Mouse (Mus musculus) kidney, postnatal 0 days (tissue): ENCODE results near the gene Prune2. TPM values are rescaled to one million over a fixed set of nuclear protein-coding genes. Genes with fewer than 3 reads are reported as not detected.

ENCODE experiments used
- ATAC-seq: fragments of 200-750 bp; cut with Nextera tagmentation; replicated peaks from 2 replicates; pipeline ENCODE4 v1.8.0; 2017; ENCODE audit warnings: low read depth, moderate number of reproducible peaks, moderate TSS enrichment, moderate library complexity; ENCODE audit not compliant: low FRiP score
- DNase-seq: peaks from one replicate; pipeline ENCODE4 v3.0.0-alpha.2; 2016; ENCODE audit warnings: low spot score
- H3K27ac ChIP-seq: fragments of 300-500 bp; sonication (generic); 2 replicates; pipeline ENCODE4 v1.5.1; 2014; ENCODE audit warnings: mild to moderate bottlenecking
- H3K27me3 ChIP-seq: fragments of 300-500 bp; sonication (generic); 2 replicates; pipeline ENCODE4 v1.6.1; 2014; ENCODE audit warnings: low read length, mixed read lengths; ENCODE audit not compliant: insufficient read depth
- H3K36me3 ChIP-seq: fragments of 300-500 bp; sonication (generic); 2 replicates; pipeline ENCODE4 v1.6.1; 2014; ENCODE audit warnings: low read length, mixed read lengths; ENCODE audit not compliant: insufficient read depth
- H3K4me1 ChIP-seq: fragments of 300-500 bp; sonication (generic); replicated peaks from 2 replicates; pipeline ENCODE4 v1.6.1; 2014; ENCODE audit warnings: antibody characterized with exemption, low read length, mixed read lengths; ENCODE audit not compliant: insufficient read depth
- H3K4me2 ChIP-seq: fragments of 300-500 bp; sonication (generic); 2 replicates; pipeline ENCODE4 v1.6.1; 2014; ENCODE audit warnings: mild to moderate bottlenecking, low read length, moderate library complexity, mixed read lengths
- H3K4me3 ChIP-seq: fragments of 300-500 bp; sonication (generic); replicated peaks from 2 replicates; pipeline ENCODE4 v1.5.1; 2014; ENCODE audit warnings: low read depth, low read length
- H3K9ac ChIP-seq: fragments of 300-500 bp; sonication (generic); 2 replicates; pipeline ENCODE4 v1.6.1; 2014; ENCODE audit warnings: low read depth, low read length
- H3K9me3 ChIP-seq: fragments of 300-500 bp; sonication (generic); replicated peaks from 2 replicates; pipeline ENCODE4 v1.6.1; 2016; ENCODE audit warnings: low read length, inconsistent platforms, mixed read lengths
- CTCF ChIP-seq: IDR thresholded peaks from 2 replicates; pipeline ENCODE4 v1.5.1; 2016; ENCODE audit warnings: antibody characterized with exemption, low read depth, mild to moderate bottlenecking, moderate library complexity
- WGBS: fragments of 180-500 bp; shearing (Covaris S2); extraction: QIAGEN DNeasy Blood & Tissue Kit; methylation state at CpG from one replicate; pipeline ENCODE4 v1.1.7; 2014; 5-methylcytosine and 5-hydroxymethylcytosine counted together
- polyA plus RNA-seq: library from polyadenylated mRNA; unstranded; fragments of >200 nt; fragmentation: Nextera tagmentation; extraction: Ambion mirVana; gene quantifications from 2 replicates; pipeline ENCODE4 v1.2.1, GENCODE M21; 2015

The Prune2 gene
- polyA plus RNA-seq, 1 experiment from 2014 or later = 1.1 TPM

GRCm38 (mm10) chr19:17013085-17013484 lies 57.2 kb downstream of the Prune2 start:
- H3K27ac ChIP-seq = no peak overlapping the region
- 91% methylated on average over 2 of the region's 2 CpGs for WGBS
- H3K4me3 ChIP-seq = no peak overlapping the region
- no peaks in the 10 kb centered on the region for H3K36me3 ChIP-seq
- TF ChIP-seq CTCF = no peak
- DNase-seq = no peak
- H3K4me2 ChIP-seq = no peak overlapping the region
- no peak for ATAC-seq
- no peak overlapping the region for H3K9ac ChIP-seq
- no peaks in the 10 kb centered on the region for H3K27me3 ChIP-seq
- no peaks in the 10 kb centered on the region for H3K9me3 ChIP-seq
- H3K4me1 ChIP-seq = no peaks in the 10 kb centered on the region

DNA sequence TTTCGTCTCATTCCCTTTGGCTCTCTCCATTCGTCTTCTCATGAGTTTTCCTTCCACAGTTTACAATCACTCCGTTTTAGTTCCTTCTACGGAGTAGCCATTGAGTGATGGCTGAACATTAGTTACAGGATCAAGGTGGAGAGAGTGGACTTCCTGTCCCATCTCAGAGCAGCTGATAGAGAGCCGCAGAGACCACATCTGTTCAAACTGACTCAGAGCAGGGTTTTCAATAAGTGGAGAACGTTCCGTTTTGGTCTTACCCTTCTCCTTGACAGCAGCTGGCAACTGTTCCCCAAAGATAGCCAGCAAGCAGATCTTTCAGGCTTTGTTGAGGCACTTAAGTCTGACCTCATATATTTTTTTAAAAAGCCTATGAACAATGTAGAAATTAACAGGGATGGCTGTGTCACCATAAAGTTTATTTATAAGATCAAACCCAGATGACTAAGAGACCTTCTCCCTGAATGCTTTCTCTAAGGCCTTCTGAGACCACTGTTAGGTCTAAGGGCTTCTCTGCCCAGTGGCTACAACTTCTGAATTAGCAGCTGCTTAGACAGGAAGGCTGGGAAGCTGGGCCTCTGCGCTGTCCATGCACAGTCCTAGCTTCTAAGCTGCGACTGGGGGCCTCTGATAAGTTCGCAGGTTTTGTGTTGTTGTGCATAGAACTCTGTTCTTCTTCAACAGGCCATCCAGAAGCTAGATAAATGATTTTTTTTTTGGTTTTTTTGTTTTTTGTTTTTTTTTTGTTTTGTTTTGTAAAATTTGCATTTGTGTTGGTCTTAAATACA lies 58.6 kb downstream of the Prune2 start:
- ATAC-seq (no peak), DNase-seq (no peak)
- Histone ChIP-seq H3K27ac (no peak overlapping the region), H3K9me3 (no peaks in the 10 kb centered on the region), H3K9ac (no peak overlapping the region), H3K27me3 (no peaks in the 10 kb centered on the region), H3K4me2 (no peak overlapping the region), H3K4me1 (no peaks in the 10 kb centered on the region), H3K4me3 (no peak overlapping the region), H3K36me3 (no peaks in the 10 kb centered on the region)
- 71% methylated on average over 10 of the region's 10 CpGs for WGBS
- TF ChIP-seq CTCF = no peak

GRCm38 (mm10) chr19:17024748-17025147 lies 68.8 kb downstream of the Prune2 start:
- Histone ChIP-seq H3K4me1 (no peaks in the 10 kb centered on the region), H3K4me3 (no peak overlapping the region), H3K4me2 (no peak overlapping the region), H3K9me3 (no peaks in the 10 kb centered on the region), H3K27me3 (no peaks in the 10 kb centered on the region), H3K36me3 (no peaks in the 10 kb centered on the region), H3K9ac (no peak overlapping the region), H3K27ac (no peak overlapping the region)
- DNase-seq = no peak
- ATAC-seq = no peak
- WGBS = 74% methylated on average over 4 of the region's 4 CpGs
- TF ChIP-seq CTCF = no peak

DNA sequence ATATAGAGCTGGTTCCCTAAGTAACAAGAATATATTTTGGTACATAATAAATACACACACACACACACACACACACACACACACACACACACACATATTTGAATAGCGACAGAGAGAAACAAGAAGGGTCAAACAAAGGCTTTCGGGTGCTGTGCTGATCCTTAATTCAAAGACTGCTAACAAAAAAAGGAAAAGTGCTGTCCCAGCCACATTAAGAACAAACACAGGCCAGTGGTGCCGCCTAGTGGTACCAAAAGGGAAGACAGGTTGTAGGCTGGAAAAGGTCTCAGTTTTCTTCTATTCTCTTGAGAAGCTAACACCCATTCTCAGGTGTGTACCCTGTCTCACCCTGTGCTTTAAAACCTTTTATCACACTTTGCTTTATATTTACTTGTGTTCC lies 74.4 kb downstream of the Prune2 start:
- ATAC-seq (no peak), DNase-seq (peak; percentile 75)
- H3K36me3 ChIP-seq = no peaks in the 10 kb centered on the region
- no peaks in the 10 kb centered on the region for H3K27me3 ChIP-seq
- peak; percentile 94 for TF ChIP-seq CTCF
- no peaks in the 10 kb centered on the region for H3K4me1 ChIP-seq
- H3K9me3 ChIP-seq = no peaks in the 10 kb centered on the region
- H3K27ac ChIP-seq = no peak overlapping the region
- 8% methylated on average over 3 of the region's 3 CpGs for WGBS
- no peak overlapping the region for H3K9ac ChIP-seq
- H3K4me2 ChIP-seq = no peak overlapping the region
- no peak overlapping the region for H3K4me3 ChIP-seq

GRCm38 (mm10) chr19:17032314-17032713 lies 76.4 kb downstream of the Prune2 start:
- ATAC-seq (no peak), DNase-seq (no peak)
- H3K4me1 ChIP-seq = no peaks in the 10 kb centered on the region
- H3K27ac ChIP-seq = no peak overlapping the region
- H3K27me3 ChIP-seq = no peaks in the 10 kb centered on the region
- WGBS = 64% methylated on average over 3 of the region's 3 CpGs
- no peak overlapping the region for H3K4me3 ChIP-seq
- H3K9ac ChIP-seq = no peak overlapping the region
- H3K4me2 ChIP-seq = no peak overlapping the region
- no peak for TF ChIP-seq CTCF
- no peaks in the 10 kb centered on the region for H3K36me3 ChIP-seq
- no peaks in the 10 kb centered on the region for H3K9me3 ChIP-seq

- no peaks in the 10 kb centered on the region for H3K4me1 ChIP-seq
- no peak for TF ChIP-seq CTCF
- 83% methylated on average over 4 of the region's 4 CpGs for WGBS
- no peak for DNase-seq
- H3K36me3 ChIP-seq = no peaks in the 10 kb centered on the region
- no peak overlapping the region for H3K9ac ChIP-seq
- H3K9me3 ChIP-seq = no peaks in the 10 kb centered on the region
- no peak overlapping the region for H3K4me3 ChIP-seq
- H3K4me2 ChIP-seq = no peak overlapping the region
- no peak overlapping the region for H3K27ac ChIP-seq
- ATAC-seq = no peak
- H3K27me3 ChIP-seq = no peaks in the 10 kb centered on the region
Measured at GRCm38 (mm10) chr19:17046961-17047360, 91.0 kb downstream of the Prune2 start.

GRCm38 (mm10) chr19:17055892-17056291 lies 100.0 kb downstream of the Prune2 start:
- DNase-seq = no peak
- H3K36me3 ChIP-seq = no peaks in the 10 kb centered on the region
- WGBS = 55% methylated on average over 3 of the region's 3 CpGs
- H3K9me3 ChIP-seq = no peaks in the 10 kb centered on the region
- H3K4me1 ChIP-seq = no peaks in the 10 kb centered on the region
- no peak overlapping the region for H3K9ac ChIP-seq
- H3K27me3 ChIP-seq = no peaks in the 10 kb centered on the region
- TF ChIP-seq CTCF = no peak
- H3K27ac ChIP-seq = no peak overlapping the region
- H3K4me2 ChIP-seq = no peak overlapping the region
- no peak overlapping the region for H3K4me3 ChIP-seq
- ATAC-seq = no peak
